Mouse (Mus musculus) forebrain, embryonic 11.5 days (tissue): ENCODE data around the gene Fam102b. TPM values are rescaled to one million over a fixed set of nuclear protein-coding genes. Genes with fewer than 3 reads are reported as not detected.

Source experiments
- ATAC-seq: fragments of 200-750 bp; cut with Nextera tagmentation; replicated peaks from 2 replicates; pipeline ENCODE4 v1.8.0; 2017; ENCODE audit warnings: moderate TSS enrichment; ENCODE audit not compliant: low FRiP score
- DNase-seq: peaks from one replicate; pipeline ENCODE4 v3.0.0-alpha.2; 2017; ENCODE audit warnings: low spot score
- H3K27ac ChIP-seq: fragments of 300-500 bp; sonication (generic); 2 replicates; pipeline ENCODE4 v1.5.1; 2014; ENCODE audit warnings: low read depth, low read length
- H3K27me3 ChIP-seq: fragments of 300-500 bp; sonication (generic); 2 replicates; pipeline ENCODE4 v1.6.1; 2014; ENCODE audit warnings: mild to moderate bottlenecking, low read length, mixed read lengths; ENCODE audit not compliant: control insufficient read depth, insufficient read depth
- H3K36me3 ChIP-seq: fragments of 300-500 bp; sonication (generic); 2 replicates; pipeline ENCODE4 v1.6.1; 2014; ENCODE audit warnings: mild to moderate bottlenecking, low read length, moderate library complexity, mixed read lengths; ENCODE audit not compliant: control insufficient read depth, insufficient read depth
- H3K4me1 ChIP-seq: fragments of 300-500 bp; sonication (generic); replicated peaks from 2 replicates; pipeline ENCODE4 v1.6.1; 2014; ENCODE audit warnings: low read length, mixed read lengths; ENCODE audit not compliant: control insufficient read depth, insufficient read depth
- H3K4me2 ChIP-seq: fragments of 300-500 bp; sonication (generic); 2 replicates; pipeline ENCODE4 v1.6.1; 2014; ENCODE audit warnings: low read depth, mild to moderate bottlenecking, low read length, moderate library complexity, mixed read lengths; ENCODE audit not compliant: severe bottlenecking
- H3K4me3 ChIP-seq: fragments of 300-500 bp; sonication (generic); 2 replicates; pipeline ENCODE4 v1.5.1; 2014; ENCODE audit warnings: low read depth, low read length
- H3K9ac ChIP-seq: fragments of 300-500 bp; sonication (generic); 2 replicates; pipeline ENCODE4 v1.6.1; 2014; ENCODE audit warnings: low read length
- H3K9me3 ChIP-seq: fragments of 300-500 bp; sonication (generic); 2 replicates; pipeline ENCODE4 v1.6.1; 2016; ENCODE audit warnings: low read length, mixed read lengths; ENCODE audit not compliant: control insufficient read depth
- WGBS: fragments of 180-500 bp; shearing (Covaris S2); extraction: QIAGEN DNeasy Blood & Tissue Kit; methylation state at CpG from one replicate; pipeline ENCODE4 v1.1.7; 2014; 5-methylcytosine and 5-hydroxymethylcytosine counted together
- polyA plus RNA-seq: library from polyadenylated mRNA; unstranded; fragments of >200 nt; fragmentation: Nextera tagmentation; extraction: Ambion mirVana; gene quantifications from 2 replicates; pipeline ENCODE4 v1.2.1, GENCODE M21; 2014

Gene Fam102b
- polyA plus RNA-seq, 1 experiment from 2014 or later = 10.7 TPM

GRCm38 (mm10) chr3:108983989-108984388 lies 43.4 kb downstream of the Fam102b start:
- ATAC-seq (no peak), DNase-seq (no peak)
- H3K9me3 ChIP-seq = no peaks in the 10 kb centered on the region
- no peak overlapping the region for H3K4me3 ChIP-seq
- H3K36me3 ChIP-seq = no peaks in the 10 kb centered on the region; the same call in 1 of the 2 replicates
- H3K27ac ChIP-seq = no peak overlapping the region
- H3K9ac ChIP-seq = no peak overlapping the region
- no peak overlapping the region for H3K4me2 ChIP-seq
- WGBS = 88% methylated on average over 5 of the region's 5 CpGs
- peaks cover 2% of the 10 kb centered on the region; the same call in 1 of the 2 replicates for H3K4me1 ChIP-seq
- no peaks in the 10 kb centered on the region for H3K27me3 ChIP-seq

- no peak for ATAC-seq
- peaks cover under 1% of the 10 kb centered on the region; the same call in 1 of the 2 replicates for H3K4me1 ChIP-seq
- WGBS = 86% methylated on average over 6 of the region's 6 CpGs
- H3K27me3 ChIP-seq = no peaks in the 10 kb centered on the region
- H3K27ac ChIP-seq = no peak overlapping the region
- H3K9ac ChIP-seq = no peak overlapping the region
- no peak for DNase-seq
- no peaks in the 10 kb centered on the region; the same call in 1 of the 2 replicates for H3K36me3 ChIP-seq
- no peak overlapping the region for H3K4me2 ChIP-seq
- H3K9me3 ChIP-seq = no peaks in the 10 kb centered on the region
- H3K4me3 ChIP-seq = no peak overlapping the region
Measured at GRCm38 (mm10) chr3:108981946-108982345, 45.5 kb downstream of the Fam102b start.

GRCm38 (mm10) chr3:108977340-108978030 lies 49.9 kb downstream of the Fam102b start:
- H3K4me2 ChIP-seq = no peak overlapping the region
- H3K9ac ChIP-seq = no peak overlapping the region
- no peak for ATAC-seq

DNA sequence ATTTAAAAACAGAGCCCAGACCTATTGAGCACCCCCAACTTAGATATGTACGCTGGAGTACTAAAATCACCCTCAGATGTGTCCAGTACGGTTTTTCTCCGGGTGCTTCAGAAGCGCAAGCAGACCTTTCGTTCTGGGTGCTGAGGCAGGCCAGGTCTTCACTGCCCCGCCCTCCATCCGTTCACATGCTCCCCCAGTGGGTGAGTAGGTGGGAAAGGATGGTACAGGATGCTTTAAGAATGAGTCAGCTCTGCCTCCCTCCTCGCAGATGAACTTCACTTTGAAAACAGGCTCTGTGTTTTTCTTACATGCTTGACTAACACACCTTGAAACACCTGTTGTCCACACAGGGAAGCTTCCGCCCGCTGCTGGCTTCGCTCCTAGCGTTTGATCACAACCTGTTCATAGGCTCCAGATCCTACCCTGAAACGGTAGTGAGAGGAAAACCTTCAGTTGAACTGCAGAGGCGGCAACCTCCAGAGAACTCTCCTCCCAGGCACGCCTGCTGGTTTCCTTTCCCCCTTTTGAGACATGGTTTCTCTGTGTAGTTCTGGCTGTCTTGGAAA lies 52.4 kb downstream of the Fam102b start:
- no peak overlapping the region for H3K27ac ChIP-seq
- ATAC-seq = no peak
- no peak overlapping the region for H3K9ac ChIP-seq
- no peaks in the 10 kb centered on the region for H3K9me3 ChIP-seq
- H3K4me2 ChIP-seq = no peak overlapping the region
- H3K4me1 ChIP-seq = no peaks in the 10 kb centered on the region
- H3K36me3 ChIP-seq = no peaks in the 10 kb centered on the region; the same call in 1 of the 2 replicates
- no peak overlapping the region for H3K4me3 ChIP-seq
- 90% methylated on average over 15 of the region's 15 CpGs for WGBS
- no peak for DNase-seq
- no peaks in the 10 kb centered on the region for H3K27me3 ChIP-seq

More at GRCm38 (mm10) chr3:108977340-108978030, 49.9 kb downstream of the Fam102b start:
- Histone ChIP-seq H3K4me1 (no peaks in the 10 kb centered on the region), H3K4me3 (no peak overlapping the region), H3K27me3 (no peaks in the 10 kb centered on the region), H3K9me3 (no peaks in the 10 kb centered on the region), H3K27ac (no peak overlapping the region), H3K36me3 (no peaks in the 10 kb centered on the region; the same call in 1 of the 2 replicates)
- 95% methylated on average over 13 of the region's 13 CpGs for WGBS
- no peak for DNase-seq

DNA sequence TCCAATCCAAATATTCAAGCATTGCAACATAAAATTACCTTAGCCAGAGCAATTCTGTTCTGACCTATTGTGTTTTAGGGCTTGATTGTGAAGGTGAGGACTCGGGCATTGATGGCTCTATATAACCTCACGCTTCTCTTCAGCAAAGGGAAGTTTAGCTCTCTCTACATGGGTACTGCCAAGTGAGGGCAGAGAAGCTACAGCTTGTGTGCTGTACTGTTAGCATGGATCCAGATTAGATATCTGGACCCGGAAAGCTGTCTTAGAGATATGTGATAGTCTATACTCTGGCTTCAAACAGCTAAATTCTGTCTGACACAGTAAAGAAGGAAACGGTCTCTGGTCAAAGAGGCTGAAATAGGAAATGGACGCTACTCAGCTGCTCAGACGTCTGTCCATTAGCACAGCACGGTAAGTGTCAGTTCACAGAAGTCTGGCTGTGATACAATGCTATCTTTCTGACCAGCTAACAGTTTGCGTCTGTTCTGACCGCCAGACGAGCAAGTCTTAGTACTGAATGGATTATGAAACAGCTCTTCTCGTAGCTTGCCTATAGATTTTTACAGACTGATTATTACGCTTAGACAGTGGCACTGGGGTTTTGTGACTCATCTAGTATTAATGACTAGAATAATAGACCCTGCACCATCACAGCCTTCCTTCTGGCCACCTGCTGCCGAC lies 53.3 kb downstream of the Fam102b start:
- no peak for ATAC-seq
- 88% methylated on average over 13 of the region's 13 CpGs for WGBS

DNA sequence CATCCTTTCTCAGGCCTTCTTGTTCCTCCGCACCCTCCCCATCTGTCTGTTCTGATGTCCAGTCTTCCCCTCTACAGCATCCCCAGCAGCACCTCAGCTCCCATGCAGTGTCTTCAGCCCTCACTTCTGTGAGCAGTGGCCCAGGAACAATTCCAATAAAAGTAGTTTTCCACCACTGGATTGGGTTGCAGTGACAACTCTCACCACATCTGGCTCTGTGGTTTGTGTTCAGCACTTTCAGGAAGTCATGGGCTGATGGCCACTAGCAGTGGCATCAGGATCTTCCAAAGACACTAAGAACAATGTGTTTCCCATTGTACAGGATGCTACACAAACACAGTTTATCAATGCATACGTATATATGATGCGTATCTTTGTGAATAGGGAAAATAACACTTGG lies 61.4 kb downstream of the Fam102b start:
- no peak overlapping the region for H3K4me2 ChIP-seq
- WGBS = 98% methylated on average over 3 of the region's 3 CpGs
- no peak for DNase-seq

More for the DNA sequence above, 53.3 kb downstream of the Fam102b start:
- no peaks in the 10 kb centered on the region for H3K27me3 ChIP-seq
- no peaks in the 10 kb centered on the region for H3K4me1 ChIP-seq
- no peak for DNase-seq
- no peak overlapping the region for H3K4me2 ChIP-seq
- no peaks in the 10 kb centered on the region for H3K9me3 ChIP-seq
- H3K27ac ChIP-seq = no peak overlapping the region
- H3K9ac ChIP-seq = no peak overlapping the region
- no peak overlapping the region for H3K4me3 ChIP-seq
- H3K36me3 ChIP-seq = no peaks in the 10 kb centered on the region

DNA sequence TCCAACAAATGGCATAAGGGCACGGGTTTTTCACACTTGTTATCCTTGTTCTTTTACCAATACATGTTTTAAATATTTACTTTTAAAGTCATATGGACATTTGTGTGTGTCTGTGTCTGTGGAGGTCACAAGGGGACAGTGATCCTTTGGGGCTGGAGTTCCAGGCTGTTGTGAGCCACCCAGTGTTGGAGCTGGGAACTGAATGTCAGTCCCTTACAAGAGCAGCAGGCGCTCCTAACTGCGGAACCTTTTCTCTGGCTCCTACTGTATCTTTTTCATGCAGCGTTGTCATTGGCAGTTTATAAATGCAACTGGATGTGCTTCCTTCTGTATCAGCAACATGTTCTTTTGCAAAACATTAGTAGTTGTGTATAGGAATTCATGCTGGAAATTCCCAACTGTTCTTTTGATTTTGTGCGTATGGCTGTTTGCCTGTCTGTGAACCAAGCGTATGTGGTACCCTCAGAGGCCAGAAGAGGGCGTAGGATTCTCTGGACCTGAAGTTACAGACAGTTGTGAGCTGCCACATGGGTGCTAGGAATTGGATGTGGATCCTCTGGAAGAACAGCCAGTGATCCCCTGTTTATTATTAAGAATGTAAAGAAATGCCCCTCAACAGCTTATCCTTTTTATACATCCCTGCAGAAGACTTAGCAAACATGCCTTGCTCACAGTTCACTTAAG lies 62.9 kb downstream of the Fam102b start:
- Histone ChIP-seq H3K27me3 (no peaks in the 10 kb centered on the region), H3K9me3 (no peaks in the 10 kb centered on the region), H3K9ac (no peak overlapping the region), H3K4me2 (no peak overlapping the region), H3K4me1 (peaks cover 9% of the 10 kb centered on the region; the same call in 1 of the 2 replicates), H3K27ac (no peak overlapping the region), H3K4me3 (no peak overlapping the region), H3K36me3 (no peaks in the 10 kb centered on the region)
- no peak for DNase-seq
- 80% methylated on average over 7 of the region's 7 CpGs for WGBS
- no peak for ATAC-seq

More for the DNA sequence above, 61.4 kb downstream of the Fam102b start:
- Histone ChIP-seq H3K36me3 (no peaks in the 10 kb centered on the region), H3K9me3 (no peaks in the 10 kb centered on the region), H3K4me1 (peaks cover 7% of the 10 kb centered on the region; the same call in 1 of the 2 replicates), H3K4me3 (no peak overlapping the region), H3K27me3 (no peaks in the 10 kb centered on the region), H3K27ac (no peak overlapping the region), H3K9ac (no peak overlapping the region)
- ATAC-seq = no peak

- no peak for ATAC-seq
- no peak for DNase-seq
- Histone ChIP-seq H3K9ac (no peak overlapping the region), H3K4me3 (no peak overlapping the region), H3K27ac (no peak overlapping the region), H3K4me2 (no peak overlapping the region), H3K27me3 (no peaks in the 10 kb centered on the region), H3K36me3 (no peaks in the 10 kb centered on the region), H3K9me3 (no peaks in the 10 kb centered on the region), H3K4me1 (peaks cover 9% of the 10 kb centered on the region; the same call in 1 of the 2 replicates)
- WGBS = 88% methylated on average over 3 of the region's 3 CpGs
Measured at GRCm38 (mm10) chr3:108963776-108964175, 63.6 kb downstream of the Fam102b start.
